Mouse (Mus musculus): ENCODE measurements around the gene Rap2a.

The Rap2a gene

GRCm38 (mm10) chr14:120542445-120542844 lies 64.2 kb downstream of the Rap2a start:
- no peak for DNase-seq (ENCODE audit: low spot score)

GRCm38 (mm10) chr14:120542976-120543375 lies 64.7 kb downstream of the Rap2a start:
- DNase-seq (ENCODE audit: low spot score) = no peak

GRCm38 (mm10) chr14:120543846-120544245 lies 65.6 kb downstream of the Rap2a start:
- no peak for DNase-seq (ENCODE audit: low spot score)

GRCm38 (mm10) chr14:120544495-120544894 lies 66.3 kb downstream of the Rap2a start:
- no peak for DNase-seq (ENCODE audit: low spot score)

- DNase-seq (ENCODE audit: low spot score) = no peak
Measured at GRCm38 (mm10) chr14:120544946-120545345, 66.7 kb downstream of the Rap2a start.
